8 mouse cellular contexts compared by ENCODE assay signal in genomic region chr13:63431857-63432191, GRCm38 (mm10).
DNase-seq lines count a peak whose midpoint lies in the region; ATAC-seq and TF ChIP-seq lines count a peak whose summit lies in the region.

No protein-coding gene starts in this region.

- ATAC-seq in heart, embryonic 13.5 days (ENCODE audit: extremely low read depth, insufficient number of reproducible peaks, low FRiP score, low TSS enrichment): no peak
- no peak for ATAC-seq in forebrain, embryonic 15.5 days (replicated peaks)
- no peak; the same call in none of the 2 replicates for ATAC-seq in liver, embryonic 16.5 days (ENCODE audit: low read depth)

- intact Hi-C loops in heart, postnatal 25 days (cut with DNase I): loop anchor here (5.0 kb wide), 1 partner anchor 130 kb away; no protein-coding TSS in a partner anchor
- intact Hi-C loops in left cerebral cortex, postnatal 14 days (cut with DNase I): loop anchor here (5.0 kb wide), 1 partner anchor 130 kb away; no protein-coding TSS in a partner anchor

- 13% methylated on average over 5 of the region's 5 CpGs for WGBS in heart, embryonic 13.5 days
- 21% methylated on average over 5 of the region's 5 CpGs for WGBS in forebrain, embryonic 15.5 days
- 6% methylated on average over 5 of the region's 5 CpGs for WGBS in liver, embryonic 16.5 days (ENCODE audit: insufficient replicate concordance)

- H3K9me3 ChIP-seq in heart, embryonic 13.5 days: no peaks in the 10 kb centered on the region
- H3K9me3 ChIP-seq in ES-E14 (ENCODE audit: control insufficient read depth, insufficient read depth, low read depth, low read length): no peaks in the 10 kb centered on the region
- H3K9me3 ChIP-seq in forebrain, embryonic 15.5 days: no peaks in the 10 kb centered on the region
- no peaks in the 10 kb centered on the region for H3K9me3 ChIP-seq in liver, embryonic 16.5 days (replicated peaks; ENCODE audit: control insufficient read depth, low read length)

- H3K4me1 ChIP-seq in heart, embryonic 13.5 days: peaks cover 12% of the 10 kb centered on the region
- peaks cover 3% of the 10 kb centered on the region in 2 experiments; a peak in 1 of 4 replicates for H3K4me1 ChIP-seq in ES-E14 (ENCODE audit: control insufficient read depth in 2 of 2, insufficient read depth in 2 of 2, low read length in 2 of 2, poor library complexity in 1 of 2)
- H3K4me1 ChIP-seq in forebrain, embryonic 15.5 days: peaks cover 9% of the 10 kb centered on the region
- peaks cover 12% of the 10 kb centered on the region for H3K4me1 ChIP-seq in liver, embryonic 16.5 days (ENCODE audit: control insufficient read depth, low read depth, low read length)

- peak overlapping the region; percentile 74 for H3K4me3 ChIP-seq in heart, embryonic 13.5 days
- peak overlapping the region; percentile 94 to 96 for H3K4me3 ChIP-seq in ES-E14 (ENCODE audit: insufficient read depth in 1 of 2, low read depth in 1 of 2, low read length in 2 of 2, poor library complexity in 1 of 2, severe bottlenecking in 1 of 2)
- peak overlapping the region; percentile 69 for H3K4me3 ChIP-seq in forebrain, embryonic 15.5 days
- peak overlapping the region; percentile 88 for H3K4me3 ChIP-seq in liver, embryonic 16.5 days (ENCODE audit: low read depth, low read length)

- H3K9ac ChIP-seq in heart, embryonic 13.5 days: peak overlapping the region; percentile 88
- H3K9ac ChIP-seq in ES-E14 (ENCODE audit: insufficient read depth, low read depth, low read length, poor library complexity, severe bottlenecking): peak overlapping the region; percentile 99
- H3K9ac ChIP-seq in forebrain, embryonic 15.5 days (replicated peaks): peak overlapping the region; percentile 72
- H3K9ac ChIP-seq in liver, embryonic 16.5 days (ENCODE audit: low read depth, low read length): peak overlapping the region; percentile 90

- in situ Hi-C loops in ES-E14 (cut with MboI; ENCODE audit: low sequenced_read_pairs in 2 of 2, unreplicated experiment in 2 of 2): no loop called here

- H3K27ac ChIP-seq in heart, embryonic 13.5 days (replicated peaks): peak overlapping the region; percentile 99
- H3K27ac ChIP-seq in ES-E14 (ENCODE audit: insufficient read depth, low read depth, low read length, poor library complexity, severe bottlenecking): peak overlapping the region; percentile 99
- H3K27ac ChIP-seq in forebrain, embryonic 15.5 days (replicated peaks): peak overlapping the region; percentile 93
- peak overlapping the region; percentile 98 for H3K27ac ChIP-seq in liver, embryonic 16.5 days (ENCODE audit: low read length)

- H3K36me3 ChIP-seq in heart, embryonic 13.5 days: no peaks in the 10 kb centered on the region
- no peaks in the 10 kb centered on the region for H3K36me3 ChIP-seq in ES-E14 (ENCODE audit: control insufficient read depth, insufficient read depth, low read length, poor library complexity, severe bottlenecking)
- no peaks in the 10 kb centered on the region for H3K36me3 ChIP-seq in forebrain, embryonic 15.5 days
- H3K36me3 ChIP-seq in liver, embryonic 16.5 days (ENCODE audit: control insufficient read depth, insufficient read depth): no peaks in the 10 kb centered on the region

- H3K4me2 ChIP-seq in heart, embryonic 13.5 days: peak overlapping the region; percentile 77
- H3K4me2 ChIP-seq in forebrain, embryonic 15.5 days (replicated peaks): peak overlapping the region; percentile 65
- H3K4me2 ChIP-seq in liver, embryonic 16.5 days (ENCODE audit: low read depth, low read length): peak overlapping the region; percentile 90

- no peak for DNase-seq in heart, postnatal 25 days (ENCODE audit: low spot score)
- DNase-seq in ES-E14 (ENCODE audit: low read depth, low spot score): no peak
- no peak for DNase-seq in urinary bladder, postnatal 25 days (ENCODE audit: low spot score)
- DNase-seq in frontal cortex, postnatal 36 days (ENCODE audit: low spot score in 2 of 2): no peak
- no peak for DNase-seq in left cerebral cortex, postnatal 14 days (ENCODE audit: low spot score in 2 of 2)

- H3K27me3 ChIP-seq in heart, embryonic 13.5 days (replicated peaks): no peaks in the 10 kb centered on the region
- H3K27me3 ChIP-seq in forebrain, embryonic 15.5 days: no peaks in the 10 kb centered on the region
- no peaks in the 10 kb centered on the region for H3K27me3 ChIP-seq in liver, embryonic 16.5 days (ENCODE audit: control insufficient read depth, insufficient read depth, low read depth, low read length)

TF ChIP-seq in ES-E14, 5 proteins besides CTCF, POLR2A, EP300 and RAD21:
- no peak for TF ChIP-seq ZNF384 (IDR thresholded peaks at IDR 0.05; ENCODE audit: low read depth, low read length)
- TF ChIP-seq MAFK (IDR thresholded peaks at IDR 0.05; ENCODE audit: insufficient read depth, low read depth, low read length): no peak
- no peak for TF ChIP-seq CHD2 (IDR thresholded peaks at IDR 0.05; ENCODE audit: low read depth, low read length)
- no peak for TF ChIP-seq ZC3H11A (IDR thresholded peaks at IDR 0.05; ENCODE audit: borderline replicate concordance, low read depth, low read length)
- no peak for TF ChIP-seq HCFC1 (IDR thresholded peaks at IDR 0.05; ENCODE audit: borderline replicate concordance, insufficient read depth, low read length)
TF ChIP-seq in ES-E14: peak in this region for 0.
